Mouse (Mus musculus) cortical plate, adult 2 months (tissue): ENCODE results near the gene Zfp715.

ENCODE experiments used
- CTCF ChIP-seq: fragments of 200-500 bp; IDR thresholded peaks from 2 replicates; pipeline ENCODE4 v1.5.1; 2011; ENCODE audit warnings: mild to moderate bottlenecking, control low read depth, low read length; ENCODE audit not compliant: insufficient read depth; ENCODE audit errors: extremely low read depth
- POLR2A ChIP-seq: fragments of 200-500 bp; IDR thresholded peaks from 2 replicates; pipeline ENCODE4 v1.6.1; 2011; ENCODE audit warnings: mild to moderate bottlenecking, low read length, control low read depth; ENCODE audit not compliant: insufficient read depth; ENCODE audit errors: extremely low read depth

- TF ChIP-seq CTCF (no peak), POLR2A (peak; percentile 51; the same call in 1 of the 2 replicates)
Observed at GRCm38 (mm10) chr7:43313013-43313428, at the start of gene Zfp715.
